Mouse (Mus musculus) cerebellum, postnatal 4 days (tissue): ENCODE results near the gene Gm13278.
"Not testable (repeated sequence)": the region's sequence is repeated elsewhere in the genome, so short reads cannot be mapped to it uniquely, and the experiment has no call there.

Experiments used
- DNase-seq, 2 experiments: peaks; one replicate each; pipeline ENCODE4 v3.0.0; 2022; ENCODE audit warnings: low spot score in 2 of 2, mixed read lengths in 1 of 2

Gm13278 gene

DNA sequence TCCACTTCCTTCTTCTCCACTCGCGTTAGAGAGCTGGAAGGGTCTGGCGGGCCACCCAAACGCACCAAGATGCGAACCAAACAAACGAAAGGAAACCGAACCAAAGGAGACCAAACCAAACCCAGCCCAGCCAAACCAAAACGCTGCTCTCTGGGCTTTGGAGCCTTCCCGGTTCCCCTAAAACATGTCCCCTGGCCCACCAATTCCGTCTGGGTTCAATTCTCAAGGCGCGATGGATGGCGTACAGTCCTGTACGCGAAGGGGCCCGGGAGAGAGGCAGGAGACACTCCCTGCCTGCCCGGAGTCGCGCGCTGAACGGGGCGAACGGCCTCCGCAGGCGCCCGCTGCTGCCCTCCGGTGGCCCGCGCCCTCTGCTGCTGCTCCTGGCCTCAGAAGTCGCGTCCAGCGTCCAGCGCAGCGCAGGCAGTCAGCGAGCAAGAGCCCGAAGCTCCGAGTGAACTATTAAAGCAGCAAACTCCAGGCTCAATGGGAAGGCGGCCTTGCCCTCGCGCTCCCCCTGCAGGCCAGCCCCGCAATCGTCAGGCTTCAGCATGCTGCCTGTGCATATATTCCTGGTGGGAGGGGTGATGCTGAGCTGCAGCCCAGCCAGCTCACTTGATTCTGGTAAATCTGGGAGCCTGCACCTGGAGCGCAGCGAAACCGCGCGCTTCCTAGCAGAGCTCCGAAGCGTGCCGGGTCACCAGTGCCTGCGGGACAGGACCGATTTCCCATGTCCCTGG, 2.8 kb downstream of the Gm13278 start, which contains the start of gene Gm13275:
Gene Gm13275, plus strand, starts transcription at position 552 of the 740 bp plus-strand sequence.
- DNase-seq: peak; percentile 42 to 64

DNA sequence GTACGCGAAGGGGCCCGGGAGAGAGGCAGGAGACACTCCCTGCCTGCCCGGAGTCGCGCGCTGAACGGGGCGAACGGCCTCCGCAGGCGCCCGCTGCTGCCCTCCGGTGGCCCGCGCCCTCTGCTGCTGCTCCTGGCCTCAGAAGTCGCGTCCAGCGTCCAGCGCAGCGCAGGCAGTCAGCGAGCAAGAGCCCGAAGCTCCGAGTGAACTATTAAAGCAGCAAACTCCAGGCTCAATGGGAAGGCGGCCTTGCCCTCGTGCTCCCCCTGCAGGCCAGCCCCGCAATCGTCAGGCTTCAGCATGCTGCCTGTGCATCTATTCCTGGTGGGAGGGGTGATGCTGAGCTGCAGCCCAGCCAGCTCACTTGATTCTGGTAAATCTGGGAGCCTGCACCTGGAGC, 5.7 kb downstream of the Gm13278 start, which contains the start of gene Gm13279:
Gene Gm13279, plus strand, starts transcription at position 301 of the 400 bp plus-strand sequence.
- DNase-seq: not testable (repeated sequence)

DNA sequence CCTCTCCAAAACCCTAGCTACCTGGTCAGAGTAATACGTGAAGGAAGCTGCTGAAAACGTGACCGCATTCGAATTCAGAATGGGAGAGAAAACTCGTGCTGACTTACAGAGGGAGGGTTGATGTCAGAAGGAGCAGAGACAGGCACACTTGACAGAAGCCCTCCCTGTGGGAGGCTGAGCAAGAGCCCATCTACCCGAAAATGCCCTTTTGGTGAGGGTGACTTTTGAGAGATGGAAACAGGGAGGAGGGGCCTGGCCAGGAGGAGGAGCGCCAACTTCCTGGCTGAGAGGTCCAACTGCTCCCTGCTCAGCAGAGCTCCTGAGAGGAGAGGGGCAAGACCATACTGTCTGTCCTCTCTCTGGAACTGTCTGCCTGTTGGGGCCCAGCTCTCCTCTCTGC, 8.0 kb downstream of the Gm13278 start, which contains the start of gene Gm13285:
Gene Gm13285, plus strand, starts transcription at position 301 of the 400 bp plus-strand sequence.
- DNase-seq: not testable (repeated sequence)

DNA sequence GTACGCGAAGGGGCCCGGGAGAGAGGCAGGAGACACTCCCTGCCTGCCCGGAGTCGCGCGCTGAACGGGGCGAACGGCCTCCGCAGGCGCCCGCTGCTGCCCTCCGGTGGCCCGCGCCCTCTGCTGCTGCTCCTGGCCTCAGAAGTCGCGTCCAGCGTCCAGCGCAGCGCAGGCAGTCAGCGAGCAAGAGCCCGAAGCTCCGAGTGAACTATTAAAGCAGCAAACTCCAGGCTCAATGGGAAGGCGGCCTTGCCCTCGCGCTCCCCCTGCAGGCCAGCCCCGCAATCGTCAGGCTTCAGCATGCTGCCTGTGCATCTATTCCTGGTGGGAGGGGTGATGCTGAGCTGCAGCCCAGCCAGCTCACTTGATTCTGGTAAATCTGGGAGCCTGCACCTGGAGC, 11.6 kb downstream of the Gm13278 start, which contains the start of gene Gm13287:
Gene Gm13287, plus strand, starts transcription at position 301 of the 400 bp plus-strand sequence.
- not testable (repeated sequence) for DNase-seq

DNA sequence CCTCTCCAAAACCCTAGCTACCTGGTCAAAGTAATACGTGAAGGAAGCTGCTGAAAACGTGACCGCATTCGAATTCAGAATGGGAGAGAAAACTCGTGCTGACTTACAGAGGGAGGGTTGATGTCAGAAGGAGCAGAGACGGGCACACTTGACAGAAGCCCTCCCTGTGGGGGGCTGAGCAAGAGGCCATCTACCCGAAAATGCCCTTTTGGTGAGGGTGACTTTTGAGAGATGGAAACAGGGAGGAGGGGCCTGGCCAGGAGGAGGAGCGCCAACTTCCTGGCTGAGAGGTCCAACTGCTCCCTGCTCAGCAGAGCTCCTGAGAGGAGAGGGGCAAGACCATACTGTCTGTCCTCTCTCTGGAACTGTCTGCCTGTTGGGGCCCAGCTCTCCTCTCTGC, 13.9 kb downstream of the Gm13278 start, which contains the start of gene Gm13288:
Gene Gm13288, plus strand, starts transcription at position 301 of the 400 bp plus-strand sequence.
- DNase-seq: not testable (repeated sequence)

DNA sequence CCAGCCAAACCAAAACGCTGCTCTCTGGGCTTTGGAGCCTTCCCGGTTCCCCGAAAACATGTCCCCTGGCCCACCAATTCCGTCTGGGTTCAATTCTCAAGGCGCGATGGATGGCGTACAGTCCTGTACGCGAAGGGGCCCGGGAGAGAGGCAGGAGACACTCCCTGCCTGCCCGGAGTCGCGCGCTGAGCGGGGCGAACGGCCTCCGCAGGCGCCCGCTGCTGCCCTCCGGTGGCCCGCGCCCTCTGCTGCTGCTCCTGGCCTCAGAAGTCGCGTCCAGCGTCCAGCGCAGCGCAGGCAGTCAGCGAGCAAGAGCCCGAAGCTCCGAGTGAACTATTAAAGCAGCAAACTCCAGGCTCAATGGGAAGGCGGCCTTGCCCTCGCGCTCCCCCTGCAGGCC, 14.4 kb downstream of the Gm13278 start:
- DNase-seq: peak in 1 of 2 experiments; percentile 7

DNA sequence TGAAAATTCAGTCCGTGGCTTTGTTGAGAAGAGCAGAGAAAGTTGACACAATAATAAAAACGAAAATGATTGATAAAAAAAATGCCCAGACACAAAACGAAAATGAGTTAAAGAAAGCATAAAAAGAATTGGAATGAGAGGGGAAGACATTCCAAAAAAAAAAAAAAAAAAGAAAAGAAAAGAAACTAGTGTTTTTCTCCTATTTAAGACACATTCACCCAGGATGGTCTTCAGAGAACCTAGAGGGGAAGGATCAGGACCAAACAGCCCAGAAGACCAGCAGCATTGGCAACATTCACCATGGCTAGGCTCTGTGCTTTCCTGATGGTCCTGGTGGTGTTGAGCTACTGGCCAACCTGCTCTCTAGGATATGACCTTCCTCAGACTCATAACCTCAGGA, 24.6 kb downstream of the Gm13278 start, which contains the start of gene Ifna7:
Gene Ifna7, plus strand, starts transcription at position 301 of the 400 bp plus-strand sequence.
- DNase-seq: no peak

DNA sequence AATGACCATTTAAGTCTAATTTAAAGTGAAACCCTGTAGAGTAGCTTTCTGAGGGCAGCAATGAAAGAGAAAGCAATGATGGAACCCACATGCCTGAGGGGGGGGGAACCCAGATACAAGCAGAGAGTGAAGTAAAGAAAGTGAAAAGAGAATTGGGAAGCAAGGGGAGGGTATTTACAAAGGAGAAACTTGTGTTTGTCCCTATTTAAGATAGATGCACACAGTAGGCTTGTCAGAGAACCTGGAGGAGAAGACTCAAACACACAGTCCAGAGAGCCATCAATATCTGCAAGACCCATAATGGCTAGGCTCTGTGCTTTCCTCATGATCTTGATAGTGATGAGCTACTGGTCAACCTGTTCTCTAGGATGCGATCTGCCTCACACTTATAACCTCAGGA, 28.3 kb downstream of the Gm13278 start, which contains the start of gene Ifna11:
Gene Ifna11, plus strand, starts transcription at position 301 of the 400 bp plus-strand sequence.
- DNase-seq: no peak

DNA sequence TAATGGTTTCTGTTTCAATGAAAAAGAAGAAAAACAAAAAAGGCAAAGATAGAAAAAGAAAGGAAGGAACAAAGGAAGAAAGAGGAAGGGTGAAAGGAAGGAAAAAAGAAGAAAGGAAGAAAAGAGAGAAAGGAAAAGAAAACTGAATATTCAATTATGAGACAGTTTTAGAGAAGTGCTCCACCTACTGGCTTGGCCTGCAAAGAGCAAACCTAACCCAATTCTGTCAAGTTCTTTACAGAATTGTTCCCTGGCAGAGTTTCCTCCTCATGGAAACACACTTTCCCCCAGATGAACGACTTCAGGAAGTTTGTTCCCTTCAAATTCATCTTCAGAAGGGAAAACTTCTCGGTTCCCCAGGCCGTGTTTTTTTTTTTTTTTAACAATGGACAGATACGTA, 31.6 kb downstream of the Gm13278 start:
- DNase-seq: peak in 1 of 2 experiments; percentile 8

DNA sequence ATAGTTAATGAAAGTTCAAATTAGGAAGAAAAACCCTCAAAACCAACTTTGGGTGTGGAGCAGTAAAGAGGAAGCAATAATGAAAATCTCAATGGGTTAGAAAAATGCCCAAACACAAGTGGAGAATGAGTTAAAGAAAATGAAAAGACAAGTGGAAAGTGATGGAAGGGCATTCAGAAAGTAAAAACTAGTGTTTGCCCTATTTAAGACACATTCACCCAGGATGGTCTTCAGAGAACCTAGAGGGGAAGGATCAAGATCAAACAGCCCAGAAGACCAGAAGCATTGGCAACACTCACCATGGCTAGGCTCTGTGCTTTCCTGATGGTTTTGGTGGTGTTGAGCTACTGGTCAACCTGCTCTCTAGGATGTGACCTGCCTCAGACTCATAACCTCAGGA, 35.8 kb downstream of the Gm13278 start, which contains the start of gene Ifna6:
Gene Ifna6, plus strand, starts transcription at position 301 of the 400 bp plus-strand sequence.
- not testable (repeated sequence) for DNase-seq

DNA sequence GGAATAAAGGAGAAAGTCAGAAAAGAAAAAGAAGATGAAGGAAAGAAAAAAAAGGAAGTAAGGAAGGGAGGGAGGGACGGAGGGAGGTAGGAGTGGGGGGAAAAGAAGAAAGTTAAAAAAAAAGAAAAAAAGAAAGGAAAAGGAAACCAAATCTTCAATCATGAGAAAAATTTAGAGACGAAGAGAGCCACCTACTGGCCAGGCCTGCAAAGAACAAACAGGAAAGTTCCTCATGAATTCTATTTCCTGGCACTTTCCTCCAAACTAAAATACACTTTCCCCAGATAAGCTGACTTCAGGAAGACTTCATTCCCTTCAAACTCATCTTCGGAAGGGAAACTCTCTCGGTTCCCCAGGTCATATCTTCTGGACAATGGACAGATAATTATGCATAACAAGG, 39.2 kb downstream of the Gm13278 start:
- peak in 1 of 2 experiments; percentile 17 for DNase-seq

DNA sequence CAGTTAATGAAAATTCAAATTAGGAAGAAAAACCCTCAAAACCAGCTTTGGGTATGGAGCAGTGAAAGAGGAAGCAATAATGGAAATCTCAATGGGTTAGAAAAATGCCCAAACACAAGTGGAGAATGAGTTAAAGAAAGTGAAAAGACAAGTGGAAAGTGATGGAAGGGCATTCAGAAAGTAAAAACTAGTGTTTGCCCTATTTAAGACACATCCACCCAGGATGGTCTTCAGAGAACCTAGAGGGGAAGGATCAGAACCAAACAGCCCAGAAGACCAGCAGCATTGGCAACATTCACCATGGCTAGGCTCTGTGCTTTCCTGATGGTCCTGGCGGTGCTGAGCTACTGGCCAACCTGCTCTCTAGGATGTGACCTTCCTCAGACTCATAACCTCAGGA, 43.9 kb downstream of the Gm13278 start, which contains the start of gene Ifna5:
Gene Ifna5, plus strand, starts transcription at position 301 of the 400 bp plus-strand sequence.
- not testable (repeated sequence) for DNase-seq

DNA sequence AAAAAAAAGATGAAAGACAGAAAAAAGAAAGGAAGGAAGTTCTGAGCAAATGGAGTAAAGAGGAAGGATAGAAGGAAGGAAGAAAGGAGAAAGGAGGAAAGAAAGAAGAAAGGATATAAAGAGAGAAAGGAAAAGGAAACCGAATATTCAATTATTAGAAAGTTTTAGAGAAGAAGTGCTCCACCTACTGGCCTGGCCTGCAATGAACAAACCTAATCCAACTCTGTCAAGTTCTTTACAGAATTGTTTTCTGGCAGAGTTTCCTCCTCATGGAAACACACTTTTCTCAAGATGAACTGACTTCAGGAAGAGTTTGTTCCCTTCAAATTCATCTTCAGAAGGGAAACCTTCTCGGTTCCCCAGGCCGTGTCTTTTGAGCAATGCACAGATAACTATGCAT, 47.5 kb downstream of the Gm13278 start:
- DNase-seq: no peak

DNA sequence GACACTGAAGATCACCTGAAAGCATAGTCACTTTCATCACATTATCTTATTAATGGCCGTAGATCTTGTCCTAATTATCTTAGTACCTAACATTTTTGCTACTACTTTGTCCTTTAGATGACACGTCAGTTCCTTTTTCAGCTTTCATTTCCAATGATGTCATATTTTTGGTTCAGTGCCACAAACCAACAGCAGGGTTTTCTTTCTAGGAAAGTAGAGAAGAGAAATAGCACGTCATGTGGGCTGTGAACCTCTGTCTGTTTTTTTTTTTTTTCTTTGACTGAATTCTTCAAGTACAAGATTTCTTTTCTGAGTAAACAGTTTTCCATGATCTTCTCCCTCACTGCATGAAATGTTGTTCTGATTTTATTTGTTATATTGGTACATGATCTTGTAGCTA, 48.7 kb downstream of the Gm13278 start:
- no peak for DNase-seq

DNA sequence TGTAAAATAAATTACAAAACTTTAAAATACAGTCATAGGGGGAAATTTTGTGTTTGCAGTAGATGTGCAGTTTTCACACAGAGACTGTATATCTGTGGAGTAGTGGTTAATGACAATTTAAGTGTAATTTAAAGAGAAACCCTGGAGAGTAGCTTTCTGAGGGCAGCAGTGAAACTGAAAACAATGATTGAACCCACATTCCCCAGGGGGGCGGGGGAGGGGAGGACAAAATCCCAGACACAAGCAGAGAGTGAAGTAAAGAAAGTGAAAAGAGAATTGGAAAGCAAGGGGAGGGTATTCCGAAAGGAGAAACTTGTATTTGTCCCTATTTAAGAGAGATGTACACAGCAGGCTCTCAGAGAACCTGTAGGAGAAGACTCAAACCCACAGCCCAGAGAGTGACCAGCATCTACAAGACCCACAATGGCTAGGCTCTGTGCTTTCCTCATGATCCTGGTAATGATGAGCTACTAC, 50.1 kb downstream of the Gm13278 start, which contains the start of gene Ifna4:
Gene Ifna4, plus strand, starts transcription at position 424 of the 474 bp plus-strand sequence.
- no peak for DNase-seq
